Mouse (Mus musculus): ENCODE measurements around the gene Olfr117.
"Not testable (repeated sequence)": the region's sequence is repeated elsewhere in the genome, so short reads cannot be mapped to it uniquely, and the experiment has no call there.

Olfr117 gene

DNA sequence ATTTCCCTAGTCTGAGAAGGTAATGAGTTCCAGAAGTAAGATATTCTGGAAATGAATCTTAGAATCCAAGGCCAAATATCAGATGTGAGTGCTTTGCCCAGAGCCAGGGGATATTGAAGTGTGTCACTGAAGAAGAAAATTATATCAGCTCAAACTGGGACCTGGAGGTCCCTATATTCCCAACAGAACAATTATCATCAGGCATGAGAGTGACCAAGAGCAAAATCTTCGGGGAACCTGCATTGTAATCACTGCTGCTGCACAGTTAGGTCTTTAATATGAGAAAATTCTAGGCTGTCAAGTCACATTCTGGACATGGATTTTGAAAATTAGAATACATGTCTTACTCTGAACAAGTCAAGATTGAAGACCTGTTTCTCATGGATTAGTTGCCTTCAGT is at the start of gene Olfr117:
Gene Olfr117, minus strand, starts transcription at position 101 of the 400 bp plus-strand sequence.
- DNase-seq (ENCODE audit: extremely low read depth, insufficient read length, low spot score) = no peak

DNA sequence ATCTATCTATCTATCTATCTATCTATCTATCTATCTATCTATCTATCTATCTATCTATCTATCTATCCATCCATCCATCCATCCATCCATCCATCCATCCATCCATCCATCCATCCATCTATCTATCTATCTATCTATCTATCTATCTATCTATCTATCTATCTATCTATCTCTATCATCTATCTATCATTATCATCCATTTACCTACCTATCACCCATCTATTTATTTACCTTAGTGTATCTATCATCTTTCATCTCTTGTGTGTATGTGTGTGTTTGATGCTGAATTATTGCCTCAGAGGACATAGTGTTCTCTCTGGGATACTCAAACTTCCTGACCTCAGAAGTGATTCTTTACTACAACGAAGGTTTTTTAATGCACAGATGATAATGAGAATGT is 32.7 kb upstream of the Olfr117 start, which contains the start of gene Olfr119:
Gene Olfr119, plus strand, starts transcription at position 301 of the 400 bp plus-strand sequence.
- not testable (repeated sequence) for DNase-seq (ENCODE audit: extremely low read depth, insufficient read length, low spot score)

DNA sequence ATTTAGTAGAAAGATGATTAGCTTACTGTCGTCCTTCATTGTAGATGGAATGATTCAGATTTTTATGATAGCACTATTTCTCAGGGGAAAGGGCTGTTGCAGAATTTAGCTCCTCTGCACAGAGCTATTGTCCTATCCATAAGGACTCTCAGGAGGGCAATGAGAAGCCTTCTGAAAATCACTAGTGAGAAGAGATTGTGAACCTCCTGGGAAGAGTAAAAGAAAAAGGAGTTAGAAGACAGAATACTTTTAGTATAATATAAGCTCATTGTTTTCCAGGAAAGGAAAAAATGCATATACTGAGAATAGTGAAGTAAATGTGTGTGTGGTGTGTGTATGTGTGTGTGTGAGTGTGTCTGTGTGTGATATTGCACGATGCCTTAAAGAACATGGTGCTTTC is 3.1 kb upstream of the Olfr117 start, which contains the start of gene Olfr118:
Gene Olfr118, plus strand, starts transcription at position 301 of the 400 bp plus-strand sequence.
- no peak for DNase-seq (ENCODE audit: extremely low read depth, insufficient read length, low spot score)

DNA sequence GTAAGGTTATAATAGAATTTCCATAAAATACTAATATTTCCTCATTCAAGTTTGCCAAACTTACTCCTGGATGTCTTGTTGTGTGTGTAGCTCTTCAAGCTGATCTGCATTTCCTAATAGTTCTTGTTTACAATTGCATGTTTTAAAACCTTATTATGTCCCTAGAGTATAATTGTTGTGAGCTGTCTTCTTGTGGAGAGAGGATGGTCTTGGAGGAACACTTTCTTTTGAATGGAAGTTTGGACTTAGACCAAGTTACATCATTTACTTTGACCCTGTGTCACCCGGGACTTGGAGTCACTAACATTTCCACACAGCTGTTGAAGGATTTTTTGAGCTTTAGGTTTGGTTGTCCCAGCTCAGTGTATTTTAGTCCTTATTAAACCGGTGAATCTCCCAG is 36.6 kb downstream of the Olfr117 start, which contains the start of the genes Olfr115 and Olfr116:
Gene Olfr115, minus strand, starts transcription at position 101 of the 400 bp plus-strand sequence.
Gene Olfr116, minus strand, starts transcription at position 191 of the 400 bp plus-strand sequence.
- DNase-seq (ENCODE audit: extremely low read depth, insufficient read length, low spot score) = no peak
